Mouse (Mus musculus): ENCODE data around the gene Itm2b. TPM values are rescaled to one million over a fixed set of nuclear protein-coding genes. Genes with fewer than 3 reads are reported as not detected.

Gene Itm2b
- polyA plus RNA-seq, 1 experiment from 2014 or later = 1,903 TPM

DNA sequence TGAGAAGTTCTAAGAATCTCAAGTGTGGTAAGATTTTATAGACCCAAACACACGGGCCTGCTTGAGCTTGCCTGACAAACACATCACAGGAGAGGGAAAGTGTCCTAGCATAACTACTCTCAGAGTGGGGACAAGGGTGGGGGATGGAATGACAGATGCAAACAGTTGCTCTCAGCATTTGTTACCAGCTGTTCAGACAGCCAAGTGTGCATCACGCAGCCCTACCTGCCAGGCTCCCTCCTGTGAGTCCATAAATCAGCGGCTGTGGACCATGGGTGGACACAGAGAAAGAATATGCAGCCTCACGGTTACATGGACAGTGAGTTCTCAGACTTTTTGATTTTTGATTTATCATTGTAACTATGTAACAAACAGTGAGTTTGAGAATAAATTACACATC, 15.5 kb downstream of the Itm2b start:
- Histone ChIP-seq H3K4me3 (ENCODE audit: low read depth, low read length) (no peak overlapping the region), H3K27me3 (replicated peaks; ENCODE audit: insufficient read depth, low read length) (no peaks in the 10 kb centered on the region), H3K9me3 (ENCODE audit: low read length) (no peaks in the 10 kb centered on the region), H3K4me2 (replicated peaks; ENCODE audit: low read depth, low read length) (no peak overlapping the region), H3K36me3 (ENCODE audit: insufficient read depth, low read length) (peaks cover 38% of the 10 kb centered on the region), H3K4me1 (ENCODE audit: insufficient read depth, low read depth, low read length) (peaks cover 26% of the 10 kb centered on the region; the same call in 1 of the 2 replicates), H3K27ac (ENCODE audit: low read length) (no peak overlapping the region), H3K9ac (replicated peaks; ENCODE audit: low read depth) (no peak overlapping the region)
- 71% methylated on average over 4 of the region's 4 CpGs for WGBS
- ATAC-seq (no peak), DNase-seq (ENCODE audit: low spot score) (no peak)
- TF ChIP-seq EP300 (IDR thresholded peaks at IDR 0.05) (no peak), CTCF (IDR thresholded peaks at IDR 0.05) (no peak)

DNA sequence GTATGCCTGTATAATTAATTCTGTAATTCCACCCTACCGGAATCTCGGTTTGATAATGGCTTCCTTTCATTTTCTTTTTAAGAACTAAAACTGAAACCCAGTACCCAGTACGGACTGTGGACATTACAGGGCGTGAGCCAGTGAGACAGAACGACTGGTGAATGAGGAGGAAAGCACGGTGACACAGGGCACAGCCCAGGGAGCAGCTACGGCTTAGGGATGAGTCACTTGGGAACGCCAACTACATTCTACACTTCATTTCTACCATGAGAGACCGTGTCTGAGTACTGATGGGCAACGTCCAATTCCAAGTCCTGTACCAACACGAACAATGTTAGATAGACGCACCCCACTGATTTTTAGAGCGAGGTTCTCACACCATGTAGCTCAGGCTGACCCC, 16.1 kb downstream of the Itm2b start:
- TF ChIP-seq EP300 (IDR thresholded peaks at IDR 0.05) (no peak), CTCF (IDR thresholded peaks at IDR 0.05) (no peak)
- Histone ChIP-seq H3K27ac (ENCODE audit: low read length) (no peak overlapping the region), H3K4me1 (ENCODE audit: insufficient read depth, low read depth, low read length) (peaks cover 19% of the 10 kb centered on the region; the same call in 1 of the 2 replicates), H3K4me3 (ENCODE audit: low read depth, low read length) (no peak overlapping the region), H3K9ac (replicated peaks; ENCODE audit: low read depth) (no peak overlapping the region), H3K4me2 (replicated peaks; ENCODE audit: low read depth, low read length) (no peak overlapping the region), H3K36me3 (ENCODE audit: insufficient read depth, low read length) (peaks cover 45% of the 10 kb centered on the region), H3K9me3 (ENCODE audit: low read length) (no peaks in the 10 kb centered on the region), H3K27me3 (replicated peaks; ENCODE audit: insufficient read depth, low read length) (no peaks in the 10 kb centered on the region)
- 90% methylated on average over 13 of the region's 13 CpGs for WGBS
- no peak for ATAC-seq
- DNase-seq (ENCODE audit: low spot score) = no peak

DNA sequence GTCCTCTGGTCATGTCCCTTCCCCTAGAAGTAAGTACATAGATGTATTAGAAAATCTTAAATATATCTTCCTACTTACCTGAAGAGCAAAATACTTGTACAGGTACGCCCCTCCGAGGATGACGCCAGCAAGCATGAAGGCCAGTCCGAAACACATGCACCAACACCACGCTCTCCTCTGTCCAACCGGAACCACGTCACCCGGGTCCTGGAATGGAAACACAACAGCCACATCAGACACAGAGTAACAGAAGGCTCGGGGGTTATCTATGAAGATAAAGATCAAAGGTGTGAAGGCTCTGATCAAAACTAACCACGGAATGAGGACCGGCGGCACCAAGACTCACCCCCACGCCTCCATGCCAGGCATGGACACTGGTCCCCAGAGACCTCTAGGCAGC, 16.9 kb downstream of the Itm2b start:
- H3K4me1 ChIP-seq (ENCODE audit: insufficient read depth, low read depth, low read length) = peaks cover 18% of the 10 kb centered on the region; the same call in 1 of the 2 replicates
- TF ChIP-seq CTCF (IDR thresholded peaks at IDR 0.05) (no peak), EP300 (IDR thresholded peaks at IDR 0.05) (no peak)
- H3K9me3 ChIP-seq (ENCODE audit: low read length) = no peaks in the 10 kb centered on the region
- DNase-seq (ENCODE audit: low spot score) (no peak), ATAC-seq (no peak)
- H3K4me2 ChIP-seq (replicated peaks; ENCODE audit: low read depth, low read length) = no peak overlapping the region
- 86% methylated on average over 13 of the region's 13 CpGs for WGBS
- peaks cover 52% of the 10 kb centered on the region for H3K36me3 ChIP-seq (ENCODE audit: insufficient read depth, low read length)
- H3K27ac ChIP-seq (ENCODE audit: low read length) = no peak overlapping the region
- H3K27me3 ChIP-seq (replicated peaks; ENCODE audit: insufficient read depth, low read length) = no peaks in the 10 kb centered on the region
- no peak overlapping the region for H3K9ac ChIP-seq (replicated peaks; ENCODE audit: low read depth)
- H3K4me3 ChIP-seq (ENCODE audit: low read depth, low read length) = no peak overlapping the region

GRCm38 (mm10) chr14:73366278-73366677, 18.8 kb downstream of the Itm2b start:
- no peak overlapping the region for H3K27ac ChIP-seq (ENCODE audit: low read length)
- H3K36me3 ChIP-seq (ENCODE audit: insufficient read depth, low read length) = peaks cover 72% of the 10 kb centered on the region
- no peak overlapping the region for H3K4me3 ChIP-seq (ENCODE audit: low read depth, low read length)
- WGBS = 89% methylated on average over 11 of the region's 11 CpGs
- no peak for DNase-seq (ENCODE audit: low spot score)
- no peaks in the 10 kb centered on the region for H3K9me3 ChIP-seq (ENCODE audit: low read length)
- peaks cover 10% of the 10 kb centered on the region; the same call in 1 of the 2 replicates for H3K4me1 ChIP-seq (ENCODE audit: insufficient read depth, low read depth, low read length)
- TF ChIP-seq CTCF (IDR thresholded peaks at IDR 0.05) (no peak), EP300 (IDR thresholded peaks at IDR 0.05) (no peak)
- no peaks in the 10 kb centered on the region for H3K27me3 ChIP-seq (replicated peaks; ENCODE audit: insufficient read depth, low read length)
- H3K4me2 ChIP-seq (replicated peaks; ENCODE audit: low read depth, low read length) = no peak overlapping the region
- H3K9ac ChIP-seq (replicated peaks; ENCODE audit: low read depth) = no peak overlapping the region
- no peak for ATAC-seq

DNA sequence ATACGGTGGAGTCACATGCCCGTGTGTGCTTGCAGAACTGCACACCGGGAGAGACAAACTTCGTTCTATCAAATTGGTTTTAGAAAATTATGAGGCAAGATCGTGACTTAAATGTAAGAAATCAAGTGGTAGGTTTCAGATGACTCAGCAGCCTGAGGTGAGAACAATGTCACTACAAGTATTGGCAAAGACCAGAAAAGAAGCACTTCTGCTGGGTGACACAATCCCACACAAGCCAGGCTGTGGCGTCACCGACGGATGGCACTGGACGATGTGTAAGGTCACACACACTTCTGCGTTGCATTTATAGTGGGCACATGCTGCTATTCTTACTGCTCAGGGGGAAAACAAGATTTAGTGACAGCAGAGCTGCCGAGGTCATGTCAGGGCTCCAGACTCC, 21.3 kb downstream of the Itm2b start:
- Histone ChIP-seq H3K9ac (replicated peaks; ENCODE audit: low read depth) (no peak overlapping the region), H3K9me3 (ENCODE audit: low read length) (no peaks in the 10 kb centered on the region), H3K4me2 (replicated peaks; ENCODE audit: low read depth, low read length) (no peak overlapping the region), H3K27me3 (replicated peaks; ENCODE audit: insufficient read depth, low read length) (no peaks in the 10 kb centered on the region), H3K36me3 (ENCODE audit: insufficient read depth, low read length) (peaks cover 88% of the 10 kb centered on the region), H3K27ac (ENCODE audit: low read length) (no peak overlapping the region), H3K4me3 (ENCODE audit: low read depth, low read length) (no peak overlapping the region), H3K4me1 (ENCODE audit: insufficient read depth, low read depth, low read length) (no peaks in the 10 kb centered on the region)
- no peak for ATAC-seq
- no peak for TF ChIP-seq CTCF (IDR thresholded peaks at IDR 0.05)
- no peak for TF ChIP-seq EP300 (IDR thresholded peaks at IDR 0.05)
- WGBS = 89% methylated on average over 11 of the region's 11 CpGs
- DNase-seq (ENCODE audit: low spot score) = no peak

DNA sequence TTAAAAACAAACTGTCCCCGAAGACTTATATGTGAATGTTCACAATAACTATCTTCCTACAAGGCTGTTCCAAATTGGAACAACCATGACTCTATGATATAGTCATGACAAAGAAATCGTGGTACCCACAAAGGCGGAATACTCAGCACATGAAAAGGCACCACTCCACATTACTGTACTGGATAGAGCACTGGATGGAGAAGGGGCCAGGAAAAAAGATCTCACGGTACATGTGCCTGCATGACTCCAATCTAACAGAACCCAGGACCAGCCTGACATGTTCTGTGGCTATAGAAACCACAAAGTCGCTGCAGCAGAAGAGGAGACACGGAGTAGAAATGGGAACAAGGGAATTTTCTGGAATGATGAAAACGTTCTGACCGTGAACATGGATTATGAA, 30.4 kb downstream of the Itm2b start:
- Histone ChIP-seq H3K27ac (ENCODE audit: low read length) (no peak overlapping the region), H3K4me2 (replicated peaks; ENCODE audit: low read depth, low read length) (no peak overlapping the region), H3K9me3 (ENCODE audit: low read length) (peaks cover 3% of the 10 kb centered on the region), H3K27me3 (replicated peaks; ENCODE audit: insufficient read depth, low read length) (no peaks in the 10 kb centered on the region), H3K36me3 (ENCODE audit: insufficient read depth, low read length) (peaks cover 28% of the 10 kb centered on the region), H3K4me3 (ENCODE audit: low read depth, low read length) (no peak overlapping the region), H3K9ac (replicated peaks; ENCODE audit: low read depth) (no peak overlapping the region), H3K4me1 (ENCODE audit: insufficient read depth, low read depth, low read length) (no peaks in the 10 kb centered on the region)
- DNase-seq (ENCODE audit: low spot score) (no peak), ATAC-seq (no peak)
- TF ChIP-seq EP300 (IDR thresholded peaks at IDR 0.05) (no peak), CTCF (IDR thresholded peaks at IDR 0.05) (no peak)
- WGBS = 87% methylated on average over 8 of the region's 8 CpGs

GRCm38 (mm10) chr14:73351118-73351517, 34.0 kb downstream of the Itm2b start:
- 0 out of 2 replicates have a peak, but pooled peaks cover 11% of the 10 kb centered on the region for H3K36me3 ChIP-seq (ENCODE audit: insufficient read depth, low read length)
- no peak overlapping the region for H3K4me3 ChIP-seq (ENCODE audit: low read depth, low read length)
- ATAC-seq = no peak
- 91% methylated on average over 5 of the region's 5 CpGs for WGBS
- H3K4me2 ChIP-seq (replicated peaks; ENCODE audit: low read depth, low read length) = no peak overlapping the region
- no peak overlapping the region for H3K27ac ChIP-seq (ENCODE audit: low read length)
- DNase-seq (ENCODE audit: low spot score) = no peak
- no peak for TF ChIP-seq CTCF (IDR thresholded peaks at IDR 0.05)
- no peak for TF ChIP-seq EP300 (IDR thresholded peaks at IDR 0.05)
- no peak overlapping the region for H3K9ac ChIP-seq (replicated peaks; ENCODE audit: low read depth)
- no peaks in the 10 kb centered on the region for H3K9me3 ChIP-seq (ENCODE audit: low read length)
- H3K27me3 ChIP-seq (replicated peaks; ENCODE audit: insufficient read depth, low read length) = no peaks in the 10 kb centered on the region
- no peaks in the 10 kb centered on the region for H3K4me1 ChIP-seq (ENCODE audit: insufficient read depth, low read depth, low read length)
